Mouse (Mus musculus): ENCODE results near the gene Pipox.

- TF ChIP-seq POLR2A (IDR thresholded peaks at IDR 0.05; ENCODE audit: control insufficient read depth, low read depth, low read length) = no peak
- no peak for TF ChIP-seq CTCF (IDR thresholded peaks at IDR 0.05; ENCODE audit: control insufficient read depth, insufficient read depth, insufficient replicate concordance, low read depth, low read length)
Measured at GRCm38 (mm10) chr11:77901775-77902355, 8.0 kb upstream of the Pipox start.
